Mouse (Mus musculus) heart, embryonic 13.5 days (tissue): ENCODE data around the gene Letmd1. TPM values are rescaled to one million over a fixed set of nuclear protein-coding genes. Genes with fewer than 3 reads are reported as not detected.

Source experiments
- ATAC-seq: fragments of 200-750 bp; cut with Nextera tagmentation; 2 replicates; pipeline ENCODE4 v1.8.0; 2017; ENCODE audit warnings: moderate TSS enrichment; ENCODE audit not compliant: insufficient number of reproducible peaks, low FRiP score, low TSS enrichment; ENCODE audit errors: extremely low read depth
- H3K27ac ChIP-seq: fragments of 300-500 bp; sonication (generic); replicated peaks from 2 replicates; pipeline ENCODE4 v1.5.1; 2015; ENCODE audit warnings: moderate library complexity, mild to moderate bottlenecking, inconsistent platforms
- H3K27me3 ChIP-seq: fragments of 300-500 bp; sonication (generic); replicated peaks from 2 replicates; pipeline ENCODE4 v1.6.1; 2015; ENCODE audit warnings: mild to moderate bottlenecking, inconsistent platforms
- H3K36me3 ChIP-seq: fragments of 300-500 bp; sonication (generic); 2 replicates; pipeline ENCODE4 v1.6.1; 2015; ENCODE audit warnings: mild to moderate bottlenecking, inconsistent platforms
- H3K4me1 ChIP-seq: fragments of 300-500 bp; sonication (generic); 2 replicates; pipeline ENCODE4 v1.6.1; 2015; ENCODE audit warnings: inconsistent platforms
- H3K4me2 ChIP-seq: fragments of 300-500 bp; sonication (generic); 2 replicates; pipeline ENCODE4 v1.6.1; 2015; ENCODE audit warnings: inconsistent platforms, mild to moderate bottlenecking, moderate library complexity
- H3K4me3 ChIP-seq: fragments of 300-500 bp; sonication (generic); 2 replicates; pipeline ENCODE4 v1.5.1; 2015; ENCODE audit warnings: moderate library complexity, mild to moderate bottlenecking, inconsistent platforms
- H3K9ac ChIP-seq: fragments of 300-500 bp; sonication (generic); 2 replicates; pipeline ENCODE4 v1.6.1; 2015; ENCODE audit warnings: inconsistent platforms, mild to moderate bottlenecking, moderate library complexity
- H3K9me3 ChIP-seq: fragments of 300-500 bp; sonication (generic); 2 replicates; pipeline ENCODE4 v1.6.1; 2016; ENCODE audit warnings: inconsistent platforms
- WGBS: fragments of 180-500 bp; shearing (Covaris S2); methylation state at CpG from one replicate; pipeline ENCODE4 v1.1.7; 2015; ENCODE audit warnings: mixed read lengths; 5-methylcytosine and 5-hydroxymethylcytosine counted together
- polyA plus RNA-seq: library from polyadenylated mRNA; unstranded; fragments of >200 nt; fragmentation: Nextera tagmentation; extraction: Ambion mirVana; gene quantifications from 2 replicates; pipeline ENCODE4 v1.2.1, GENCODE M21; 2015

The Letmd1 gene
- polyA plus RNA-seq, 1 experiment from 2014 or later, result 15.3 TPM

DNA sequence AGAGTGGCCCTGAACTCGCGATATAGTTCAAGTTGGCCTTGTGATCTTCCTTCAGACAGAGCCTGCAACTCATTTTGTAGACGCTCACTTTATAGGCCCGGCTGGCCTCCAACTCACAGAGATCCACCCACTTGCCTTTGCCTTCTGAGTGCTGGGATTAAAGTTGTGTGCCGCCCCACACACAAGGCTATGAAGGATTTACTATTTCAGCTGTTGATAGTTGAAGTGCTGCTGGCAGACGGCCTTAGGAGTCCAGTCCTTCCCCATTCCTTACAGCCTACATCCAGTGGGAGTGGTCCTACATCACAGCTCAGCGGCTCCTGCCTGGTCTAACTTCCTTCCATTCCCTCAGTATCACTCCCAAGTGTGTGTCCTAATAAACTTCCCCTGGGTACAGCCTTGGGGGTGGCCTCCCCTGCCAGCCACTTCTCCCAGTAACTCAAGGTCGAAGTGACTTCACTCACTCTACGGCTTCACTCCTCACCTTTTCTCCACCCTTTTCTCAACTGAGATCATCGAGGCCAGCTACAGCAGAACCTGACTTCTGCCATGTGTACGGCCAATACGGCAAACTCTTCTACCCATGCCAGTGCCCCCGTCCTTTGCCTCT, 40.4 kb upstream of the Letmd1 start:
- 65% methylated on average over 13 of the region's 13 CpGs for WGBS
- H3K27ac ChIP-seq, result 0 out of 2 replicates have a peak overlapping the region, but pooled peaks have one; percentile 24
- no peak for ATAC-seq

DNA sequence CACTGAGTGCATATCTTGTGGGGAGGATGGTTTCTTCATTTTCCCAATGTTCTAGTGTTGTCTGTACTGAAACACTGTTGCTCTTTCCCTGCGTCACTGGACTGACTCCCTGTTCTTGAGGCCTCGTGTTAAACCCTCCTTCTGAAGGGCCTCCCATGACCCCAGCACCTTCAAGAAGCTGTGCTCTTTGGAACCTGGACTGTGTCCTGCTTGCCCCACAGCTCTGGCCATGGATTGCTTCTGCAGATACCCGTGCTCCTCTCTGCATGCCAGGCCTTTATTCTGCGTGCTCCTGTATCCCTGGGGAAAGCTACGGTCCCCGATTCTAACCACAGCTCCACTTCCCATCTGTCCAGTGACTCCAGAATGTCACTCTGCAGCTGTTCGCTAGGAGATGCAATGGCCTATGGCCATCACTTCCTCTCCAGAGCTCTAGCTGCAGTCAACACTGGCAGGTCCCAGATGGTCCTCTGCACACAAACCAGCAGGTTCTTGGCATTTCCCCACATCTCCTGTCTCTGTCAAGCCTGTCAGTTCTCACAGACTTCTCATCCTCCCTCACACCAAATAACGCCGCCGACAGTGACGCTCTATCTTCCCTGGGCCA, 38.8 kb upstream of the Letmd1 start:
- no peak for ATAC-seq
- peaks cover 12% of the 10 kb centered on the region for H3K27me3 ChIP-seq
- peaks cover 4% of the 10 kb centered on the region for H3K4me1 ChIP-seq
- WGBS, result 62% methylated on average over 11 of the region's 11 CpGs
- H3K9ac ChIP-seq, result no peak overlapping the region
- no peaks in the 10 kb centered on the region for H3K36me3 ChIP-seq
- H3K4me2 ChIP-seq, result no peak overlapping the region
- H3K4me3 ChIP-seq, result no peak overlapping the region
- no peak overlapping the region for H3K27ac ChIP-seq
- H3K9me3 ChIP-seq, result no peaks in the 10 kb centered on the region

More for the DNA sequence above, 40.4 kb upstream of the Letmd1 start:
- Histone ChIP-seq H3K4me2 (no peak overlapping the region), H3K9me3 (no peaks in the 10 kb centered on the region), H3K4me1 (peaks cover 16% of the 10 kb centered on the region), H3K9ac (no peak overlapping the region), H3K4me3 (no peak overlapping the region), H3K27me3 (peaks cover 25% of the 10 kb centered on the region), H3K36me3 (no peaks in the 10 kb centered on the region)

DNA sequence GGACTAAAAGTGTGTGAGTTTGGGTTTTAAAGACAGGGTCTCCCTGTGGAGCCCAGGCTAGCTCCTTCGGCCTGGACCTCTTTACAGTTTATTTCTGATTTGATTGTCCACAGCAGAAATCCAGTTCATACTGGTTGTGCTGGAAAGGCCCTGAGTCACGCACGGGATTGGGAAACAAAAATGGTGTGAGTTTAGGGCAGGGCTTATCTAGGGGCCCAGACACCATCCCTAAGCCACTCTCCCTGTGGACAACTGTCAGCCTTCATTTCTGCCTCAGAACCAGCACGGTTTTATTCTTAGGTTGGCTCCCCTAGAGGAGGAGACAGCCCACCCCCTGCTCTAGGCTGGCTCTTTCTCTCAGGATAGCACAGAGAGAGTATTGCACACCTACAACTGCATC, 35.6 kb upstream of the Letmd1 start:
- no peaks in the 10 kb centered on the region for H3K36me3 ChIP-seq
- no peak overlapping the region for H3K27ac ChIP-seq
- ATAC-seq, result no peak
- H3K4me1 ChIP-seq, result peaks cover 10% of the 10 kb centered on the region
- WGBS, result 53% methylated on average over 4 of the region's 4 CpGs
- H3K9ac ChIP-seq, result no peak overlapping the region
- H3K4me3 ChIP-seq, result no peak overlapping the region
- H3K4me2 ChIP-seq, result no peak overlapping the region
- H3K27me3 ChIP-seq, result no peaks in the 10 kb centered on the region
- H3K9me3 ChIP-seq, result no peaks in the 10 kb centered on the region

DNA sequence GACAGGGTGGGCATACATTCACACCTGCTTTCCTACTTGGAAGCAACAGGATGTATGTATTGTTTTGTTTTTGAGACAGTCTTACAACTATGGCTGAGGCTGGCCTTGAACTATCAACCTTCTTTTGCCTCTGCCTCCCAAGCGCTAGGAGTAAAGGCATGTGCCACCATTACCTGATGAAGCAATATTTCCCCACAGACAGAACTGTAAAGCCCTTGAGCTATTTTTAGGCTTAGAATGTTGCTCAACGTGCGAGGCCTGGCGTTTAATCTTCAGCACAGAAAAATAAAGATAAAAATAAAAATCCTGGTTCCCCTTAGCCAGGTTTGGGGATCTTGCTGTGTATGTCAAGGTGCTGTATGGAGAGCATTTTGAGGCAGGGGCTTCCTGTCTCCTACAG, 32.7 kb upstream of the Letmd1 start:
- no peak overlapping the region for H3K4me3 ChIP-seq
- H3K4me1 ChIP-seq, result 0 out of 2 replicates have a peak, but pooled peaks cover 6% of the 10 kb centered on the region
- WGBS, result 29% methylated on average over 4 of the region's 4 CpGs
- no peak overlapping the region for H3K4me2 ChIP-seq
- no peaks in the 10 kb centered on the region for H3K9me3 ChIP-seq
- H3K9ac ChIP-seq, result no peak overlapping the region
- H3K27ac ChIP-seq, result no peak overlapping the region
- ATAC-seq, result no peak
- no peaks in the 10 kb centered on the region for H3K27me3 ChIP-seq
- no peaks in the 10 kb centered on the region for H3K36me3 ChIP-seq

DNA sequence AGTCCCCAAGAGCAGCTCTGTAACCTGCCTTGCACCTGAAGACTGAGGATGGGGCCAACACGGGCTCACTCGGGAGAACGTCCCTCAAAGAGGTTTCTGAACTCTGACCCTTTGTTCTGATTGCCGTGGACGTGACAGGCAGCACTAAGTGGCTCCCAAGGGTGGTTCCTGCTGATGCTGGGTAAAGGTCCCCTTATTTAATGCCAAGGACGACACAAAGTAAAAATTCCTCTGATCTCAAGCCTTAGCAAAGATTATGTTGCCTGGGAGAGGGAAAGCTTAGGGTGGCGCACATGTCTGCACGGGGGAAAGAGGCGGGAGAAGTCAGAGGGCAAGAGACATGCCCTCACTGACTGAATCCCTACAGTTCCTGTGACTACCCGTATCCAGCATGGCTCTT, 32.3 kb upstream of the Letmd1 start:
- H3K36me3 ChIP-seq, result no peaks in the 10 kb centered on the region
- ATAC-seq, result no peak
- no peak overlapping the region for H3K9ac ChIP-seq
- 58% methylated on average over 10 of the region's 10 CpGs for WGBS
- no peaks in the 10 kb centered on the region for H3K9me3 ChIP-seq
- 0 out of 2 replicates have a peak, but pooled peaks cover 6% of the 10 kb centered on the region for H3K4me1 ChIP-seq
- H3K4me3 ChIP-seq, result no peak overlapping the region
- no peak overlapping the region for H3K27ac ChIP-seq
- no peaks in the 10 kb centered on the region for H3K27me3 ChIP-seq
- H3K4me2 ChIP-seq, result no peak overlapping the region

DNA sequence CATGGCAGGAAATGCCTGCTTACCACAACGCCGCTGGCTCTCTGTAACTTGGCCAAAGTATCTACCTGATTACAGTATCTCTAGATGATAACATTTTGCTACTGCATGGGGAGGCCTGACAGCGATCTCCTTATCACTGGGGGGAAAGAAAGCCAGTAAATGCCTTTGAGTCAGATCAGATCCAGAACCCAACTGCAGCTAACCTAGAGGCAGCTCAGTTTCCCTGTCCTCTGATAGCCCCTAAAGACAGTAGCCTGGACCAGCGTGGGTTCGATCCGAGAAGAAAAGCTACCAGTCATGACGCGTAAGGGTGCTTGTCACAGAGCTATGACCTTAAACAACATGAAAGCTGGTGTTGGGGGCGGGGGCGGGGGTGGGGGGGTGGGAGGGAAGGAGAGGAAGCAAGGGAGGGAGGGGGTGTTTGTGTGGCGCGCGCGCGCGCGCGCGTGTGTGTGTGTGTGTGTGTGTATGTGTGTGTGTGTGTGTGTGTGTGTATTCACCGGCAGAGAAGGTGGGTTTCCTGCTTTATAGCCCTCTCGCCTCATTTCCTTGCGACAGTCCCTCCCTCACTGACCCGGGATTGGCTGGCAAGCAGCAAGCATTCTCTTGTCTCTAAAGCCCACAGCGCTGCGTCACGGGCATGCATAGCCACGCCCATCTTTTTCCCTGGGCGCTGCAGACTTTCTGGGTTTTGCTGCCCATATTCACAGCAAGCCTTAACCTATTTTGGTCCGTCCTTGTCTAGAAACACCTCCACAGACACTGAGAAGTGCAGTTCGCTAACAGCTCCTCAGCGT, 25.5 kb upstream of the Letmd1 start:
- Histone ChIP-seq H3K9ac (peak overlapping the region; percentile 85), H3K4me1 (peaks cover 13% of the 10 kb centered on the region), H3K9me3 (no peaks in the 10 kb centered on the region), H3K27ac (peak overlapping the region; percentile 91), H3K4me3 (peak overlapping the region; percentile 55), H3K27me3 (no peaks in the 10 kb centered on the region), H3K36me3 (no peaks in the 10 kb centered on the region), H3K4me2 (peak overlapping the region; percentile 85)
- 1% methylated on average over 20 of the region's 31 CpGs for WGBS
- peak; percentile 93 for ATAC-seq

DNA sequence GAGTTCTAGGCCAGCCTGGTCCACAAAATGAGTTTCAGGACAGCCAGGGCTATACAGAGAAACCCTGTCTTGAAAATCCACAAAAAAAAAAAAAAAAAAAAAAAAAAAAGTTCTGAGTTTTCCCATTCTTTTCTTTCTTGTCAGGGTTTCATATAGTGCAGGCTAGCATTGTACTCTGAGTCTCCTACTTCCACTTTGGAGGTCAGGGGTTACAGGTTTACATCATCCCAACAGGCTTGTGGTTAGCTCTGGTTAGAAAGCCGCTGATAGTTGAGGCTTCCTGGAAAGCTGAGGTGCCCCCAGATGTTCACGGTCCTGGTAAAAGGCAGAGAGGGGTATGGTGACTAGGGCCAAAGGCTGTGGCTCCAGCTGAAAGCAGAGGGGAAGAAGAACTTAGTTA, 21.9 kb upstream of the Letmd1 start:
- Histone ChIP-seq H3K27me3 (no peaks in the 10 kb centered on the region), H3K4me2 (no peak overlapping the region), H3K9me3 (no peaks in the 10 kb centered on the region), H3K36me3 (no peaks in the 10 kb centered on the region), H3K9ac (no peak overlapping the region), H3K27ac (no peak overlapping the region), H3K4me3 (no peak overlapping the region), H3K4me1 (peaks cover 17% of the 10 kb centered on the region)
- ATAC-seq, result no peak
- WGBS, result 74% methylated on average over 2 of the region's 2 CpGs

DNA sequence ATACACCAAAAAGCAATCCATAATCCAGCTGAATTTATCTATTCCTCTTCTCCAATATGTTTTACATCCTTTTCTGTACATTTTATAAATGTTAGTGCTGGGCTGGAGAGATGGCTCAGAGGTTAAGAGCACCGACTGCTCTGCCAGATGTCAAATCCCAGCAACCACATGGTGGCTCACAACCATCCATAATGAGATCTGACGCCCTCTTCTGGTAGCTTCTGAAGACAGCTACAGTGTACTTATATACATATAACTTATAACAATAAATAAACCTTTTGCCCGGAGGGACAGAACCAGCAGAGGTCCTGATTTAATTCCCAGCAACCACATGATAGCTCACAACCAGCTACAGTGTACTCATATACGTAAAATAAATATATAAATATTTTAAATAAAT, 20.3 kb upstream of the Letmd1 start:
- H3K9me3 ChIP-seq, result no peaks in the 10 kb centered on the region
- 82% methylated on average over 4 of the region's 4 CpGs for WGBS
- H3K4me1 ChIP-seq, result peaks cover 12% of the 10 kb centered on the region
- no peak for ATAC-seq
- H3K4me3 ChIP-seq, result no peak overlapping the region
- no peaks in the 10 kb centered on the region for H3K36me3 ChIP-seq
- H3K9ac ChIP-seq, result no peak overlapping the region
- no peaks in the 10 kb centered on the region for H3K27me3 ChIP-seq
- H3K27ac ChIP-seq, result no peak overlapping the region
- H3K4me2 ChIP-seq, result no peak overlapping the region

DNA sequence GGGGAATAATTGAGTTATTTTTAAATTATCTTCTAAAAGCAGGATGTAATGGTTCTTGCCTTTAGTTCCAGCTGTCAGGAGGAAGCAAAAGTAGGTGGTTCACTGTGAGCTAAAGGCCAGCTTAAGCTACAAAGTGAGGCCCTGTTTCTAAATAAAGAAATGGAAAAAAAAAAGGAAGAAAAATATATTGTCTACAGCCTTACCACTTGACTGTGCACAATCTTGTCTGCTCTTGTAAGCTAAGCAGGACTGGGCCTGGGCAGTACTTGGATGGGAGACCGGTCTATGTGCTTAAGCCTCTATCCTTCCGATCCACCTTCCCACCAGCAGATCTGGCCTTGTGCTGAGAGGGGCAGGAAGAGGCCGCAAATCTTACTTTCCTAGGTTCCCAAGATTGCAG, 19.3 kb upstream of the Letmd1 start:
- WGBS, result 78% methylated on average over 3 of the region's 3 CpGs
- H3K4me3 ChIP-seq, result no peak overlapping the region
- peaks cover 5% of the 10 kb centered on the region; the same call in 1 of the 2 replicates for H3K4me1 ChIP-seq
- ATAC-seq, result no peak
- no peak overlapping the region for H3K4me2 ChIP-seq
- H3K9ac ChIP-seq, result no peak overlapping the region
- H3K27ac ChIP-seq, result no peak overlapping the region
- no peaks in the 10 kb centered on the region for H3K27me3 ChIP-seq
- no peaks in the 10 kb centered on the region for H3K36me3 ChIP-seq
- no peaks in the 10 kb centered on the region for H3K9me3 ChIP-seq

DNA sequence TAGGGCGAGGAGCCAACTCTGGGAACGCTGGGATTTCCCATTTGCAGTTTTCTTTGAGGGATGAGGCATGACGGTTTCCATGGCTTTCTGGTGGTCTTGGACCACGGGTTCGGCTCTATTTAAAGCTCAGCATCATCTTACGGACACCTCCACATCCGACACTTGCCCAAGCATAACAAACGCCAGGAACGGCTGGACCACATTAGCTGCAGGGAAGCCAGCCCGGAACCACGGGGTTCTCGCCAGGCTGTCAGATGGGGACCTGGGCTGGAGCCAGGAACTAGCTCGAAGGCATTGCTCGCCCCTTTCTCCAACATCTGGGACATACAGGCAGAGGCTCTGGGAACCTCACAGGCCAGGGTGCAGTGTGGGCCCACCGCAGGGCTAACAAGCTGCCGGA, 17.6 kb upstream of the Letmd1 start:
- Histone ChIP-seq H3K4me2 (no peak overlapping the region), H3K4me1 (0 out of 2 replicates have a peak, but pooled peaks cover 5% of the 10 kb centered on the region), H3K36me3 (no peaks in the 10 kb centered on the region), H3K9ac (0 out of 2 replicates have a peak overlapping the region, but pooled peaks have one; percentile 44), H3K4me3 (no peak overlapping the region), H3K27ac (no peak overlapping the region), H3K27me3 (0 out of 2 replicates have a peak, but pooled peaks cover under 1% of the 10 kb centered on the region), H3K9me3 (no peaks in the 10 kb centered on the region)
- ATAC-seq, result no peak
- WGBS, result 60% methylated on average over 16 of the region's 16 CpGs

DNA sequence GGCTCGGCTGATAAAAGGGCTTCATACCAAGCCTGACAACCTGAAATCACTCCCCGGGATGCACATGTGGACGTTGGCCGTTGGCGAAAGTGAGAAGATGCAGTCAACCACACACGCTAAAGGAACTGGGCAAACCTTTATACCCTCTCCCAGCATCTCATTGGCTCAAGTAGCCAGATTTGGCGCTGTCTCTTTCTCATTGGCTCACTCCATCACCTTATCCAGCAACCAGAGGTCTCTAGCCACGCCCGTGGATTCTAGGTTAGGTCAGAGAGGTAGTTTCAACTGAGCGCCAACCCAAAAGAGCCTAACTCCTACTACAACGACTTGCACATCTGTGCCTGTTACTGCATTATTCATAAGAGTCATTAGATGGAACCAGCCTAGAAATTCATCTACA, 16.3 kb upstream of the Letmd1 start:
- 70% methylated on average over 11 of the region's 11 CpGs for WGBS
- ATAC-seq, result no peak
- H3K4me3 ChIP-seq, result no peak overlapping the region
- H3K4me1 ChIP-seq, result 0 out of 2 replicates have a peak, but pooled peaks cover 5% of the 10 kb centered on the region
- H3K36me3 ChIP-seq, result no peaks in the 10 kb centered on the region
- no peak overlapping the region for H3K4me2 ChIP-seq
- H3K9ac ChIP-seq, result no peak overlapping the region
- H3K27me3 ChIP-seq, result 0 out of 2 replicates have a peak, but pooled peaks cover 6% of the 10 kb centered on the region
- H3K27ac ChIP-seq, result no peak overlapping the region
- H3K9me3 ChIP-seq, result no peaks in the 10 kb centered on the region
